Comparison of ENCODE assay signal across 8 mouse cellular contexts in the genomic region with DNA sequence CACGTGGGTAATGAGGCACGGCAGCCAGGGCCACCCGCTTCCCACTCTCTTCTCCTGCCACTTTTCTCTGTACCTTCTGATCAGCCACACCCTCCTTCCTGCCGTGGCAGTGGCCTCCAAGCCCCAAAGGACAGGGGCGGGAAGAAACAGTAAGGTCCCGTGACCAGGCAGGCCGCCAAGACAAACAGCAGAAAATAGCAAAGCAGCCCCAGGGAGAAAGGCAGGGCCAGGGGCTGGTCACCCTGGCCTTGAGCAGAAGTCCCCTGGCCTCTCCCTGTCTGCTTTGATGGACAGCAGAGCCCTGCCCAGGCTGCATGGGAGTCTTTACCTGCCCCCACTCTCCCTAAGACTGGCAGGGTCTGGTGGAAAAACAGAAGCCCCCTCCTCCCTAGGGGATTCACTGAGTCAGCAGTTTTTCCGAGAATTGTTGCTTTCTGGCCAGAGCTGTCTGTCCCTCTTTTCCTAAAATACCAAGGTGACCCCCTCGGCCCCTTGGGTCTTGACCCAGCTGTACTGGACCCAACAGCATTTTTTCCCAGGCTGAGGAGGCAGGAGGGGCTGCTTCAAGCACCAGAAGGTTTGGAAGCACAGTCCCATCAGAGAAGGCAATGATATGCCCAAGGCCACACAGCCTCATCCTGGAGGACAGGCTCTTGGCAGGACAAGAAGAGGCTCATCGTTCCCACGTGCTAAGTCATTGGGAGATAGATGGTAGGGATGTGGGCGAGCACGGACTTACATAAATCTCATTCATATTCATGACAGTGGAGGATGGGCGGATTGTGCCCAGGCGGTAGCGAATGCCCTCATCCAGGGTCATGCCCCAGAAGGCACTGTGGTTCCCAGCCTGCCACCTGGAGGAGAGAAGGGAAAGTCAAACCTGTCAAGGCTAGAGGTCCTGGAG. TPM values are rescaled to one million over a fixed set of nuclear protein-coding genes. Genes with fewer than 3 reads are reported as not detected.
DNase-seq lines count a peak whose midpoint lies in the region; ATAC-seq and TF ChIP-seq lines count a peak whose summit lies in the region.

No protein-coding gene starts in this region.

- H3K4me1 ChIP-seq in intestine, embryonic 15.5 days (replicated peaks) = peaks cover 61% of the 10 kb centered on the region
- H3K4me1 ChIP-seq in liver, embryonic 14.5 days (replicated peaks; ENCODE audit: control insufficient read depth in 2 of 2, insufficient read depth in 2 of 2, low read length in 1 of 2) = peaks cover 4 to 13% of the 10 kb centered on the region in 2 experiments
- H3K4me1 ChIP-seq in neural tube, embryonic 15.5 days = peaks cover 17% of the 10 kb centered on the region

- H3K27ac ChIP-seq in intestine, embryonic 15.5 days = peak overlapping the region; percentile 76
- no peak overlapping the region for H3K27ac ChIP-seq in liver, embryonic 14.5 days
- H3K27ac ChIP-seq in neural tube, embryonic 15.5 days (replicated peaks) = no peak overlapping the region

- no peak overlapping the region for H3K4me3 ChIP-seq in intestine, embryonic 15.5 days (replicated peaks)
- no peak overlapping the region for H3K4me3 ChIP-seq in liver, embryonic 14.5 days (ENCODE audit: insufficient read depth in 1 of 2, low read depth in 2 of 2, low read length in 2 of 2)
- H3K4me3 ChIP-seq in neural tube, embryonic 15.5 days (replicated peaks) = no peak overlapping the region

- H3K27me3 ChIP-seq in intestine, embryonic 15.5 days (replicated peaks) = no peaks in the 10 kb centered on the region
- peaks cover 4% of the 10 kb centered on the region for H3K27me3 ChIP-seq in liver, embryonic 14.5 days (ENCODE audit: control insufficient read depth, insufficient read depth, low read length)
- peaks cover 25% of the 10 kb centered on the region for H3K27me3 ChIP-seq in neural tube, embryonic 15.5 days (replicated peaks)

- H3K9me3 ChIP-seq in intestine, embryonic 15.5 days = no peaks in the 10 kb centered on the region
- H3K9me3 ChIP-seq in liver, embryonic 14.5 days (ENCODE audit: control insufficient read depth, low read length) = no peaks in the 10 kb centered on the region
- no peaks in the 10 kb centered on the region for H3K9me3 ChIP-seq in neural tube, embryonic 15.5 days (replicated peaks)

- peak; percentile 32; the same call in 1 of the 2 replicates for TF ChIP-seq CTCF in liver, embryonic 14.5 days (IDR thresholded peaks at IDR 0.05; ENCODE audit: low read depth)

- 30% methylated on average over 16 of the region's 16 CpGs for WGBS in intestine, embryonic 15.5 days
- WGBS in liver, embryonic 14.5 days (ENCODE audit: insufficient replicate concordance) = 38% methylated on average over 16 of the region's 16 CpGs
- 38% methylated on average over 16 of the region's 16 CpGs for WGBS in neural tube, embryonic 15.5 days

- no peak overlapping the region for H3K9ac ChIP-seq in intestine, embryonic 15.5 days
- H3K9ac ChIP-seq in liver, embryonic 14.5 days (replicated peaks) = no peak overlapping the region
- no peak overlapping the region for H3K9ac ChIP-seq in neural tube, embryonic 15.5 days (replicated peaks)

- no peaks in the 10 kb centered on the region for H3K36me3 ChIP-seq in intestine, embryonic 15.5 days
- 0 out of 2 replicates have a peak, but pooled peaks cover 4% of the 10 kb centered on the region for H3K36me3 ChIP-seq in liver, embryonic 14.5 days (replicated peaks; ENCODE audit: control insufficient read depth, insufficient read depth, low read depth)
- H3K36me3 ChIP-seq in neural tube, embryonic 15.5 days = no peaks in the 10 kb centered on the region

- no peak for TF ChIP-seq EP300 in liver, embryonic 14.5 days (IDR thresholded peaks at IDR 0.05; ENCODE audit: low read depth)

- ATAC-seq in intestine, embryonic 15.5 days = peak; percentile 81
- ATAC-seq in liver, embryonic 14.5 days (ENCODE audit: insufficient read depth) = peak; percentile 24
- ATAC-seq in neural tube, embryonic 15.5 days (ENCODE audit: low FRiP score) = no peak

- peak overlapping the region; percentile 33 for H3K4me2 ChIP-seq in intestine, embryonic 15.5 days (replicated peaks)
- H3K4me2 ChIP-seq in liver, embryonic 14.5 days (ENCODE audit: low read depth) = no peak overlapping the region
- peak overlapping the region; percentile 38 for H3K4me2 ChIP-seq in neural tube, embryonic 15.5 days

- DNase-seq in embryo, embryonic 10 days (ENCODE audit: low spot score) = peak; percentile 37
- DNase-seq in embryo, embryonic 9.5 days (ENCODE audit: extremely low spot score) = no peak
- peak; percentile 96 for DNase-seq in adrenal gland, adult 2 months
- peak; percentile 95 to 96 for DNase-seq in heart, adult 18-20 months
- no peak for DNase-seq in liver, embryonic 14.5 days (ENCODE audit: low read depth in 3 of 3, low spot score in 3 of 3)
- no peak for DNase-seq in cerebellum, adult 9-10 months

RNA-seq across cellular contexts. Expression of a gene that starts 6.4 kb away (rescaled TPM):
- 100 to 1,000 TPM; 115 to 136 TPM for total RNA-seq in adrenal gland, adult 2 months (2021)
- polyA plus RNA-seq in adrenal gland, adult 2 months (2012; rRNA removed) = 311 and 341 TPM in 2 replicates
- total RNA-seq in heart, adult 18-20 months (2021) = 10 to 100 TPM; 55.7 to 66.1 TPM
- polyA plus RNA-seq in intestine, embryonic 15.5 days (2015; fragmentation: Nextera tagmentation; extraction: Ambion mirVana) = 65.6 and 72.9 TPM in 2 replicates
- polyA plus RNA-seq in liver, embryonic 14.5 days (2012; rRNA removed) = 24.4 and 27.0 TPM in 2 replicates
- 18.2 and 20.7 TPM in 2 replicates for polyA plus RNA-seq in liver, embryonic 14.5 days (2014; fragmentation: Nextera tagmentation; extraction: Ambion mirVana)
- 4.1 and 14.7 TPM in 2 replicates for polyA plus RNA-seq in neural tube, embryonic 15.5 days (2015; fragmentation: Nextera tagmentation; extraction: Ambion mirVana)

RNA-seq across cellular contexts. Expression of a gene that starts 29.4 kb away (rescaled TPM):
- total RNA-seq in adrenal gland, adult 2 months (2021) = under 1 TPM; 0.69 to 0.86 TPM
- 7.6 and 10.5 TPM in 2 replicates for polyA plus RNA-seq in adrenal gland, adult 2 months (2012; rRNA removed)
- not detected for total RNA-seq in heart, adult 18-20 months (2021)
- 0.24 and 0.37 TPM in 2 replicates for polyA plus RNA-seq in intestine, embryonic 15.5 days (2015; fragmentation: Nextera tagmentation; extraction: Ambion mirVana)
- 0.04 TPM in 1 of 2 replicates, not detected in the other for polyA plus RNA-seq in liver, embryonic 14.5 days (2012; rRNA removed)
- polyA plus RNA-seq in liver, embryonic 14.5 days (2014; fragmentation: Nextera tagmentation; extraction: Ambion mirVana) = not detected in 2 replicates
- polyA plus RNA-seq in neural tube, embryonic 15.5 days (2015; fragmentation: Nextera tagmentation; extraction: Ambion mirVana) = 3.7 and 3.9 TPM in 2 replicates

RNA-seq across cellular contexts. Expression of a gene that starts 53.7 kb away (rescaled TPM):
- not detected for total RNA-seq in adrenal gland, adult 2 months (2021)
- polyA plus RNA-seq in adrenal gland, adult 2 months (2012; rRNA removed) = not detected in 2 replicates
- not detected for total RNA-seq in heart, adult 18-20 months (2021)
- polyA plus RNA-seq in intestine, embryonic 15.5 days (2015; fragmentation: Nextera tagmentation; extraction: Ambion mirVana) = not detected in 2 replicates
- polyA plus RNA-seq in liver, embryonic 14.5 days (2012; rRNA removed) = 0.01 TPM in 1 of 2 replicates, not detected in the other
- not detected in 2 replicates for polyA plus RNA-seq in liver, embryonic 14.5 days (2014; fragmentation: Nextera tagmentation; extraction: Ambion mirVana)
- not detected in 2 replicates for polyA plus RNA-seq in neural tube, embryonic 15.5 days (2015; fragmentation: Nextera tagmentation; extraction: Ambion mirVana)

Comparison
In these comparisons a context has a peak if more than half of its experiments do, and no peak if none do; other contexts are left out.
1. DNase-seq: peak in embryo, embryonic 10 days (single experiment), adrenal gland, adult 2 months (single experiment) and heart, adult 18-20 months (2 of 2); none in embryo, embryonic 9.5 days (single experiment), liver, embryonic 14.5 days (0 of 3) and cerebellum, adult 9-10 months (single experiment).